Mouse (Mus musculus) thymus, adult 18-20 months (tissue): ENCODE data around the gene Cldn2.
"Not testable (repeated sequence)": the region's sequence is repeated elsewhere in the genome, so short reads cannot be mapped to it uniquely, and the experiment has no call there.

Experiments used
- DNase-seq, 2 experiments: peaks; one replicate each; pipeline ENCODE4 v3.0.0; 2022; ENCODE audit warnings: mixed read lengths in 2 of 2

The Cldn2 gene

GRCm38 (mm10) chrX:139800406-139800878 is at the start of gene Cldn2:
Gene Cldn2, plus strand, starts transcription at chrX:139800828.
- DNase-seq = no peak

DNA sequence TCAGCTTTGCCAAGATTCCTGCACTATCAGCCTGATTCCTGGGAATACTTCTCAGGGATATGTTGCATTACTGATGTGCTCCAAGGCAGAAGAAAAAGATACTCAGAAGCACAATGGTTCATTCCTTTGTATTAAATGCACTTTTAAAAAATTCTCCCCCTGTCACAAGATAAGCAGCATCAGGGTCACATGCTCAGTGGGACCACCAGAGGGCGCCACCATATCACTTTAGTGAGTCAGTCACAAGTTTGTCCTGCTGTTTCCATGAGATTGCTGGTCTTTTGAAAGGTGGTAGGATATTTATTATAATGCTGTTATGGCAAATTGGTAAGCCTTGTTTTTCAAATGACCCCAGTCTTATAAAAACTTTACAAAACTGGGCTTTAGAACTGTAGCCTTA is 48.8 kb upstream of the Cldn2 start:
- DNase-seq = no peak

GRCm38 (mm10) chrX:139758634-139759033 is 42.0 kb upstream of the Cldn2 start:
- not testable (repeated sequence) for DNase-seq

DNA sequence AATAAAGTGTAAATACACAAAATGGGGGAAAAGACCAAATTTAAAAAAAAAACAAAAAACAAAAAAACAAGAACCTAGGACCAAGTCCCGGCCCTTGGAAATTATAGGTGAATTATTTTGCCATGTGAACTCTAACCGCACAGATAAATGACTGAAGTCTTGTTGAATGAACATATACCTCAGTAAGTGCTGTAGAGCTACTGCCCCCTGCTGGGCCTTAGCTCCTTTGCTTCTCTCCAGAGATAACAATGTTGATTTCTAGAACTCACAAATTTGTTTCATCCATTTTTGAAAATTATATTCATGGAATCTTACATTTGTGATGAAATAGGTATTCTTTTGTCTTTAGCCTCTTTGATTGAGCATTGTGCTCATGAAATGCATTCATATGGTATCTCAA is 38.1 kb upstream of the Cldn2 start:
- DNase-seq = no peak

- no peak for DNase-seq
Observed at GRCm38 (mm10) chrX:139769975-139770637, 30.5 kb upstream of the Cldn2 start.

DNA sequence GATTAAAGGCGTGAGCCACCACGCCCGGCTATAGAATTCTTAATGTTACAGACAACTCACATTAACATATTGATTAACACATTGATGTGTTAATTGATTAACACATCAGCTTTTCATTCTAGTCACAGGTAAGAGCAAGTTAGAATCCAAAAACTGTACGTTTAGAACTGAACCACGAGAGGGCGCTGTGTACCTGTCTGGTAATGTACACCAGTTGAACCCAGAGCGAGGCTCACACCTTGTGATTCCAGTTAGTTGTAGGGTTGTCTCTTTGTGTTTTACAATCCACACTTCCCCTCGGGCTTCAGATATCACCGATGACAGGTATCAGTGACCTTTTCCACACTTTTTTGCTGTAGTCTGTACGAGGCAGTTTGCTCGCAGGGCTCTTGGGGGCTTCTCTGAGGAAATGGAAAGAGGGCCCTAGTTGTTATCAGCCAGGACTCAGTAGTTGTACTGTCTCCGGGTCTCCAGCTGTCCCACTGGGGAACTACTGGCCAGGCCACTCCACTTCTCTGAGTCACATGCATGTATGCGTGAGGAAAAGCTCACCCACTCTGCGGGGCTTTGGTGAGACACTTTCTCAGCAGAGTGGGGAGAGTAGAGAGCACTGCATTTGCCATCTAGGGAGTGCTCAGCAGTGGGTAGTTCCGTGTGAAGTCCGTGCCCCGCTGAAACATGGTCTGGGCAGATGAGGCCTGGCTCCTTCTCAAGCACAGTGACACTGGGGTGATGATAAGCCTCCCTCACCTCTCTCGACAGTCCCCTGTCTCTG is 26.1 kb upstream of the Cldn2 start:
- DNase-seq = no peak

GRCm38 (mm10) chrX:139775084-139775612 is 25.5 kb upstream of the Cldn2 start:
- DNase-seq = no peak

- no peak for DNase-seq
Observed at GRCm38 (mm10) chrX:139777357-139777756, 23.3 kb upstream of the Cldn2 start.

GRCm38 (mm10) chrX:139778886-139779285 is 21.7 kb upstream of the Cldn2 start:
- no peak for DNase-seq

- no peak for DNase-seq
Observed at GRCm38 (mm10) chrX:139779401-139779800, 21.2 kb upstream of the Cldn2 start.

DNA sequence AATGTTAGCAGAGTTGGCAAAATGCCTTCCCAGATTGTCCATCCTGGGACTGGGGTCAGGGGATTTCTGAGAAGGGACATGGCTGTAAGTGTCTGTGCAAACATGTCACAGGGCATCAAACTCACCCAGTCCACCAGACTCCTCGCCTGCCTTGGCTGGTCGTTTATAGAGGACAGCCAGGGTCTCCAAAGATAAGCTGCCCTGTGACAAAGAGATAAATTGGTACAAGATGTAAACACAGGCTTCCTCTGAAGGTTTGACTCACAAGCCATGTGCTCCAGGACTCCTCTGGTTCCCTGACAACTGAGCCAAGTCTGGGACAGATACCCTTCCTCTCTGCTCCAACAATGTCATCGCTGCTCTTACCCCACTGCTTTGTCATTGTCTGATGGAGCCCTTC is 19.6 kb upstream of the Cldn2 start:
- DNase-seq = no peak

DNA sequence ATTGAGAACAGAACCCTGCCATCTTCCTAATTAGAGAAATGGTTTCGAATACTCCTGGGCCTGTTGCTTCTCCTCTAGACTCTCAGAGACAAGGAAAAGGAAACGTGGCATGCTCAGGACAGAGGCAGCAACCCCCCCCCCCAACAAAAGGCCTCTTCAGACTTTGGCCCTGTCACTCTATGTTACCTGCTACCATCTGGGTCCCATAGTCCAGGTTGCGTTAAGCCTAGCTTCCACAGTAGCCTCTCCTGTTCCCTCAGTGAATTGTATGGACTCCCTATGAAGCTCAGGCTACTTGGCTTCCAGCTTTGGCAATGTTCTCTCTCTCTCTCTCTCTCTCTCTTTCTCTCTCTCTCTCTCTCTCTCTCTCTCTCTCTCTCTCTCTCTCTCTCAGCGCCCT is 19.1 kb upstream of the Cldn2 start:
- DNase-seq = no peak

- no peak for DNase-seq
Observed at GRCm38 (mm10) chrX:139782278-139783044, 18.2 kb upstream of the Cldn2 start, which contains the start of gene Ripply1. Gene Ripply1, minus strand, starts transcription at chrX:139782353.

GRCm38 (mm10) chrX:139783045-139783422 is 17.6 kb upstream of the Cldn2 start:
- no peak for DNase-seq

DNA sequence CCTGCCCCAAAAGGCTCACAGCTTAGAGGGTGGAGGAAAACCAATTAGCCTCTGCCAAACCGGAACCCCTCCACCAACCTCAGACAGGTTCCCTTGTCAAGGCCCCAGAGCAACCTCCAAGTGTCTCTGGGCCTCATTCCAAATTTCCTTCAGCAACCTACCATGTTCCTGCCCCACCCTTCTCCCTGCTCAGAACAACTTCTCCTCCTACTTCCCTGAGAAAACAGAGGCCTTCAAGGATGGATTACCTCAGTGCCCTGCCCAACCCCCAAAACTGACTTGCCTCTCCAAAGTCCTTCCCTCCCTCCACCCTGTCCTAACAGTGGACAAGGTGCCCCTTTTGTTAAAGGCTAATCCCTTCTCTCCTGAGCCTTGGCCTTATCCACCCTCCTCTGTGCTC is 14.9 kb upstream of the Cldn2 start:
- no peak for DNase-seq

DNA sequence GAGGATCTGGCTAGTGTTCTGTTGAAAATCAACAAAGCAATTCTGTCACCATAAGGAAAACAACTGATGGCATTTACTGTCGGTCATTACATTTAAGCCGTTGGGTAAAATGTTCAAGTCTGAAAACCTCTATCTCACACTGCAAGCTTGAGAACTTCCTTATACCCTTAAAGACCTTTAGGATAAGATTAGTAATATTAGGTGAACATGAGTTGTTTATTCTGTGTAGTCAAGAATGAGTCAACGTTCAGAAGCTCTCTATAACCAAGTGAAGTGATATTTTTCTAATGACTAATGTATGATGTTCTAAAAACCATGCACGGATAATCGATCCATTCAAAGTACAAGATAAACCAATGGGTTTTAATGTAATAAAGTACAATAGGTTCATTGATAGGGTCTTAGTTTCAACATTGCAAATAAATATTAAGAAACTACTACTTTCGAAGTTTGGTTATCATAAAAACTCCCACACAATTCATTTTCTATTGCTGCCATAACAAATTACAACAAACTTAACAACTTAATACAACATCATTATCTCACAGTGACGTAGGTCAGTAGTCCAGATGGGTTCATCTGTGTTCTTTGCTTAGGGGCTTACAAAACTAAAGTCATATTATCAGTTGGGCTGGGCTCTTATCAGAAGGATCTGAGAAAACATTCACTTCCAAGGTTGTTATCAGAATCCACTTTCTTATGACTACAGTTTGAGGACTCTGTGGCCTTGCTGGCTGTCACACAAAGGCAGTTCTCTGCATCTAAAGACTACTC is 6.4 kb upstream of the Cldn2 start:
- DNase-seq = no peak

DNA sequence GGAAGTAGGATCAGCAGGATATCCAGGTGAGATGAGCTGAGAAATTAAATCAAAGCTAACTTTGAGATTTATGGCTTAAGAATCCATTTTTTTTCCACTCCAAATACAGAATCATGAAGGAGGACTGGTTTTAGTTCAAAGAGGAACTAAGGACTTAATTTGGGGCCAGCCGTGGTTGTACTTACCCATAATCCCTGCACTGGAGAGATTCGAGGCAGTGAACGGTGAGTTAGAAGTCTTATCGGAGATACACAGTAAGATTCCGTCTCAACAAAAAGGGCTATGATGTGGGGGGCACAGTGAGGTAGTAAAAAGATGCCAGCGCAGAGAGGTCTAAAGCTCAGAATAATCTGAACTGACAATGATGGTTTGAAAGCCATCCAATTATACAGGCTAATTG is 4.6 kb upstream of the Cldn2 start:
- DNase-seq = no peak

GRCm38 (mm10) chrX:139797875-139798274 is 2.8 kb upstream of the Cldn2 start:
- DNase-seq = no peak

GRCm38 (mm10) chrX:139799953-139800352 is 675 bp upstream of the Cldn2 start:
- no peak for DNase-seq

DNA sequence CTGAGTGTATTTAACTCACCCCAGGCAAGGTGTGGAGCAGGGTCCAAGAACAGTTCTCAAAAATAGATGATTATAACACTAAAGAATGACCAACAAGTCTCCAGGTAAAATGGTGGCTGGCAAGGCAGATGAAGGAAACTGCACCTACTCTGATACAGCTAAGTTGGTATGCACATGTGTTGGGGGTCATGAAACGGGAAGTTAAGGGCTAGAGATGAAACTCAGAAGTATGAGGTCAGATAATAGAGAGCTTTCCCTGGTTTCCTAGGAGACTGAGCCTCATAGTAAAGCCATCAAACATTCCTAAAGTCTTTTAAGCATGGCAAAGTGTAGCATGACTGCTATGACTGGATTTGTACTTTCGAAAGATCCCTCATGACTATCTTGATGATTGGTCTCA is 2.4 kb downstream of the Cldn2 start:
- no peak for DNase-seq

- DNase-seq = no peak
Observed at GRCm38 (mm10) chrX:139805918-139806317, 5.3 kb downstream of the Cldn2 start.

GRCm38 (mm10) chrX:139807391-139807790 is 6.8 kb downstream of the Cldn2 start:
- DNase-seq = no peak
